Mouse (Mus musculus): ENCODE data around the gene Gpx3.
"Not testable (repeated sequence)": the region's sequence is repeated elsewhere in the genome, so short reads cannot be mapped to it uniquely, and the experiment has no call there.

Gene Gpx3

DNA sequence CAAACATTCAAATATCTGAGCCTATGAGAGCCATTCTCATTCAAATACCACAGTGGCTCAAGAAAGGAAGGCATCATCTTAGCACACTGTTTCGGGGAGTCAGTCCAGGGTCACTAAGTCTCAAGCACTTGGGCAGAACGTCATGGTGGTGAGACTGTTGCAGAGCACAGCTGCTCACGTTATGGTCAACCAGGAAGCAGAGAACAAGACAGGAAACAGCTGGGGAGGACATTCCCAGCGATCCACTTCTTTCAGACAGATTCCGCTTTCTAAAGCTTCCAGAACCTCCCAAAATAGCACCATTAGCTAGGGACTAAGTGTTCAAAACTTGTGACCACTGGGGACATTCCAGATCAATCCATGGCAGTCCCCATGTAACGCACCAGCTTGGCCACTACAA lies 14.3 kb upstream of the Gpx3 start:
- TF ChIP-seq CTCF (conservative IDR thresholded peaks at IDR 0.05; ENCODE audit: low read length) (no peak), POU5F1 (IDR thresholded peaks at IDR 0.05; ENCODE audit: borderline replicate concordance, low read length) (no peak), NANOG (IDR thresholded peaks at IDR 0.05; ENCODE audit: borderline replicate concordance, low read length) (no peak)
- Histone ChIP-seq H3K36me3 (ENCODE audit: insufficient read depth, low read length) (no peaks in the 10 kb centered on the region), H3K4me1 (replicated peaks; ENCODE audit: low read depth, low read length) (peaks cover 15% of the 10 kb centered on the region), H3K4me3 (replicated peaks; ENCODE audit: low read length) (no peak overlapping the region), H3K27me3 (ENCODE audit: insufficient read depth, low read length) (no peaks in the 10 kb centered on the region), H3K9me3 (ENCODE audit: low read length) (no peaks in the 10 kb centered on the region)

GRCm38 (mm10) chr11:54891341-54891740 lies 10.9 kb upstream of the Gpx3 start:
- no peaks in the 10 kb centered on the region for H3K36me3 ChIP-seq (ENCODE audit: insufficient read depth, low read length)
- no peak overlapping the region for H3K4me3 ChIP-seq (replicated peaks; ENCODE audit: low read length)
- H3K9me3 ChIP-seq (ENCODE audit: low read length) = no peaks in the 10 kb centered on the region
- H3K27me3 ChIP-seq (ENCODE audit: insufficient read depth, low read length) = no peaks in the 10 kb centered on the region
- no peak for TF ChIP-seq POU5F1 (IDR thresholded peaks at IDR 0.05; ENCODE audit: borderline replicate concordance, low read length)
- no peak for TF ChIP-seq NANOG (IDR thresholded peaks at IDR 0.05; ENCODE audit: borderline replicate concordance, low read length)
- no peak for TF ChIP-seq CTCF (conservative IDR thresholded peaks at IDR 0.05; ENCODE audit: low read length)
- no peaks in the 10 kb centered on the region for H3K4me1 ChIP-seq (replicated peaks; ENCODE audit: low read depth, low read length)

DNA sequence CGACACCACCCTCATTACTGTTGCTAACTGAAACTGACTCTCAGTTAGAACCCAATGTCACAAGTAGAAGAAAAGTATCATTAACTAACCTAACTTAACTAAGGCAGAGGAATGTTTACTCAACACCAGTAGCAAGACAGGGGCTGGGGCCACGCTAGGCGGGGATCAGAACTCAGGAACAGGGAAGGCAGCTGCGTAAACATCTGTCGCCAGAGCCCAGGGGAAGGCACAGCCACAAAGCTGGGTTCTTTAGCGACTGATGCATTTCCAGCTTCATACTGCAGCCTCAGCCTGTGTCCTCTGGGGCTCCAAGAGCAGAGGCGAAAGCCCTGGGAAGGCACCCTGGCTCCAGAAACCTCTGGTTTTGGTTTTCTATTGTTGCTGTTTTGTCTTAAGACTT lies 10.2 kb upstream of the Gpx3 start:
- Histone ChIP-seq H3K4me3 (replicated peaks; ENCODE audit: low read length) (no peak overlapping the region), H3K27me3 (ENCODE audit: insufficient read depth, low read length) (no peaks in the 10 kb centered on the region), H3K4me1 (replicated peaks; ENCODE audit: low read depth, low read length) (no peaks in the 10 kb centered on the region), H3K36me3 (ENCODE audit: insufficient read depth, low read length) (no peaks in the 10 kb centered on the region), H3K9me3 (ENCODE audit: low read length) (no peaks in the 10 kb centered on the region)
- TF ChIP-seq CTCF (conservative IDR thresholded peaks at IDR 0.05; ENCODE audit: low read length) = no peak
- TF ChIP-seq POU5F1 (IDR thresholded peaks at IDR 0.05; ENCODE audit: borderline replicate concordance, low read length) = no peak
- no peak for TF ChIP-seq NANOG (IDR thresholded peaks at IDR 0.05; ENCODE audit: borderline replicate concordance, low read length)

DNA sequence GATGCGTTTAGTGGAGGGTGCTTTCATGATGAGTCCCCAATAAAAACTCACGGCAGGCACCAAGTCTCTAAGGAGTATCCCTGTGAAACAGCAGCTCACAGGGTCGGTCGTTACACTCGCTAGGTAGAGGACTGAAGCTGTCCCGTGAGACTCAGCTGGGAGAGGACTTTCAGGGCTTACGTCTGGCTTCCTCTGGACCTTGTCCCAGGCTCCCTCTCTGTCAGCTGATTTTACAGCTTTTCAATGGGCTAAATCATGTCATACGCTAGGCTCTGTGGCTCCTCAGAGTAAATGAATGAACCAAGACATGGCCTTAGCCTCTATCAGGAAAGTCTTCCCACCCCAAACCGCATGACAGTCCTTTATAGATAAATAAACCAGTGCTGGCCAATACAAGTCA lies 7.7 kb upstream of the Gpx3 start:
- no peak overlapping the region for H3K4me3 ChIP-seq (replicated peaks; ENCODE audit: low read length)
- no peaks in the 10 kb centered on the region for H3K4me1 ChIP-seq (replicated peaks; ENCODE audit: low read depth, low read length)
- no peak for TF ChIP-seq NANOG (IDR thresholded peaks at IDR 0.05; ENCODE audit: borderline replicate concordance, low read length)
- TF ChIP-seq POU5F1 (IDR thresholded peaks at IDR 0.05; ENCODE audit: borderline replicate concordance, low read length) = no peak
- no peak for TF ChIP-seq CTCF (conservative IDR thresholded peaks at IDR 0.05; ENCODE audit: low read length)
- H3K36me3 ChIP-seq (ENCODE audit: insufficient read depth, low read length) = no peaks in the 10 kb centered on the region
- no peaks in the 10 kb centered on the region for H3K9me3 ChIP-seq (ENCODE audit: low read length)
- no peaks in the 10 kb centered on the region for H3K27me3 ChIP-seq (ENCODE audit: insufficient read depth, low read length)

DNA sequence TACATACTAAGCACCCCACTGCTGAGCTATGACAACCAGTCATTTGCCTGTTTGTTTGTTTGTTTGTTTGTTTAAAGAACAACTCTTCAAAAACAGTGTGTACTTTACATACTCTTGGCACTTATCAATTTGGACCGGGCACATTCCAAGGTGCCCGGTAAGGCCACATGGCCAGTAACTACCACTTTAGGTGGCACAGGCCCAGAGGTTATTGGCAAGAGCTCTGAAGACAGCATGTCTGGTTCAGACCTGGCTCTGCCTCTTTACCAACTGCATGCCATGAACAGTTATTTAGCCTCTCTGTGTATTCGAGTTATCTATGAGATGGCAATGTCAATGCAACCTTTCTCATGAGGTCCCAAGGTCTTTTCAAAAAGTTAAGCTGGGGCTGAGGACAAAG lies 5.6 kb upstream of the Gpx3 start:
- not testable (repeated sequence) for H3K9me3 ChIP-seq (ENCODE audit: low read length); H3K4me3 ChIP-seq (replicated peaks; ENCODE audit: low read length); H3K4me1 ChIP-seq (replicated peaks; ENCODE audit: low read depth, low read length); H3K27me3 ChIP-seq (ENCODE audit: insufficient read depth, low read length); H3K36me3 ChIP-seq (ENCODE audit: insufficient read depth, low read length)

DNA sequence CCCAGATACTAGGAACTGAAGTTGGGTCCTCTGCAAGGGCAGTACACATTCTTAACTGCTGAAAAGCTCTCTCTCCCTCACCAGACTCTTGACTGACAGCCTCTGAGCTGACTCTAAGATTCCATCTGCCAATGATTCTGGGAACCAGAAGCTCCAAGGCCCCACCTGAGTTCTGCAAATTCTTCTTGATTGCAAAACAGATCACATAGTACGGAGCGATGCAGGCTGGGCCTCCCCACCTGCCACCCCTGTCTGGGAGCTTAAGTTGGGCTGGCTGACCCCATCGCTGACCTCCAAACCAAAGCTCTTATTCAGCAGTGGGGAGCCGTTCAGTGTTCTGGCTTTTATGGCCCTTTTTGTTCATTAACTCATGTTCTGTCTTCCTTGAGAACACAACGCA lies 4.8 kb upstream of the Gpx3 start:
- H3K36me3 ChIP-seq (ENCODE audit: insufficient read depth, low read length) = no peaks in the 10 kb centered on the region
- H3K27me3 ChIP-seq (ENCODE audit: insufficient read depth, low read length) = 0 out of 2 replicates have a peak, but pooled peaks cover 2% of the 10 kb centered on the region
- no peaks in the 10 kb centered on the region for H3K9me3 ChIP-seq (ENCODE audit: low read length)
- H3K4me1 ChIP-seq (replicated peaks; ENCODE audit: low read depth, low read length) = peaks cover 3% of the 10 kb centered on the region
- H3K4me3 ChIP-seq (replicated peaks; ENCODE audit: low read length) = no peak overlapping the region
- TF ChIP-seq NANOG (IDR thresholded peaks at IDR 0.05; ENCODE audit: borderline replicate concordance, low read length) (no peak), POU5F1 (IDR thresholded peaks at IDR 0.05; ENCODE audit: borderline replicate concordance, low read length) (no peak), CTCF (conservative IDR thresholded peaks at IDR 0.05; ENCODE audit: low read length) (no peak)

GRCm38 (mm10) chr11:54899657-54900056 lies 2.6 kb upstream of the Gpx3 start:
- Histone ChIP-seq H3K36me3 (ENCODE audit: insufficient read depth, low read length) (no peaks in the 10 kb centered on the region), H3K9me3 (ENCODE audit: low read length) (no peaks in the 10 kb centered on the region), H3K27me3 (ENCODE audit: insufficient read depth, low read length) (peaks cover 11% of the 10 kb centered on the region), H3K4me3 (replicated peaks; ENCODE audit: low read length) (no peak overlapping the region), H3K4me1 (replicated peaks; ENCODE audit: low read depth, low read length) (peaks cover 18% of the 10 kb centered on the region)
- TF ChIP-seq CTCF (conservative IDR thresholded peaks at IDR 0.05; ENCODE audit: low read length) (no peak), POU5F1 (IDR thresholded peaks at IDR 0.05; ENCODE audit: borderline replicate concordance, low read length) (no peak), NANOG (IDR thresholded peaks at IDR 0.05; ENCODE audit: borderline replicate concordance, low read length) (no peak)

- Histone ChIP-seq H3K36me3 (ENCODE audit: insufficient read depth, low read length) (peaks cover 19% of the 10 kb centered on the region), H3K4me1 (replicated peaks; ENCODE audit: low read depth, low read length) (peaks cover 18% of the 10 kb centered on the region), H3K9me3 (ENCODE audit: low read length) (no peaks in the 10 kb centered on the region), H3K4me3 (replicated peaks; ENCODE audit: low read length) (peak overlapping the region; percentile 82), H3K27me3 (ENCODE audit: insufficient read depth, low read length) (peaks cover 11% of the 10 kb centered on the region)
- TF ChIP-seq POU5F1 (IDR thresholded peaks at IDR 0.05; ENCODE audit: borderline replicate concordance, low read length) (no peak), CTCF (conservative IDR thresholded peaks at IDR 0.05; ENCODE audit: low read length) (no peak), NANOG (IDR thresholded peaks at IDR 0.05; ENCODE audit: borderline replicate concordance, low read length) (no peak)
These were observed 1.1 kb downstream of the Gpx3 start for GRCm38 (mm10) chr11:54903339-54903738.

GRCm38 (mm10) chr11:54903940-54904706 lies 1.9 kb downstream of the Gpx3 start:
- TF ChIP-seq NANOG (IDR thresholded peaks at IDR 0.05; ENCODE audit: borderline replicate concordance, low read length) (no peak), CTCF (conservative IDR thresholded peaks at IDR 0.05; ENCODE audit: low read length) (no peak), POU5F1 (IDR thresholded peaks at IDR 0.05; ENCODE audit: borderline replicate concordance, low read length) (no peak)

More at GRCm38 (mm10) chr11:54903940-54904706, 1.9 kb downstream of the Gpx3 start:
- no peak overlapping the region for H3K4me3 ChIP-seq (replicated peaks; ENCODE audit: low read length)
- H3K36me3 ChIP-seq (ENCODE audit: insufficient read depth, low read length) = peaks cover 26% of the 10 kb centered on the region
- peaks cover 19% of the 10 kb centered on the region for H3K4me1 ChIP-seq (replicated peaks; ENCODE audit: low read depth, low read length)
- H3K27me3 ChIP-seq (ENCODE audit: insufficient read depth, low read length) = peaks cover 11% of the 10 kb centered on the region
- no peaks in the 10 kb centered on the region for H3K9me3 ChIP-seq (ENCODE audit: low read length)

Data from E14TG2a.4 (cell line).